Mouse (Mus musculus): ENCODE data around the gene Osbpl3. TPM values are rescaled to one million over a fixed set of nuclear protein-coding genes. Genes with fewer than 3 reads are reported as not detected.

Gene Osbpl3
- polyA plus RNA-seq, 1 experiment from 2014 or later: 9.7 TPM

- DNase-seq (ENCODE audit: low spot score) (no peak), ATAC-seq (ENCODE audit: low read depth) (no peak)
- Histone ChIP-seq H3K4me3 (ENCODE audit: low read depth, low read length) (no peak overlapping the region), H3K4me2 (ENCODE audit: low read depth, low read length) (no peak overlapping the region), H3K27me3 (replicated peaks; ENCODE audit: control insufficient read depth, insufficient read depth, low read length) (no peaks in the 10 kb centered on the region), H3K27ac (replicated peaks; ENCODE audit: low read depth, low read length) (no peak overlapping the region), H3K36me3 (ENCODE audit: control insufficient read depth, insufficient read depth, low read length) (0 out of 2 replicates have a peak, but pooled peaks cover 3% of the 10 kb centered on the region), H3K9me3 (ENCODE audit: control insufficient read depth, low read length) (no peaks in the 10 kb centered on the region), H3K4me1 (ENCODE audit: control insufficient read depth, insufficient read depth, low read length) (no peaks in the 10 kb centered on the region), H3K9ac (ENCODE audit: low read depth, low read length) (no peak overlapping the region)
- 68% methylated on average over 4 of the region's 4 CpGs for WGBS
These were observed 149.4 kb downstream of the Osbpl3 start for GRCm38 (mm10) chr6:50306625-50307024.

GRCm38 (mm10) chr6:50304949-50305491, 151.0 kb downstream of the Osbpl3 start:
- WGBS: 57% methylated on average over 4 of the region's 4 CpGs
- ATAC-seq (ENCODE audit: low read depth): no peak
- H3K4me3 ChIP-seq (ENCODE audit: low read depth, low read length): no peak overlapping the region

GRCm38 (mm10) chr6:50301121-50301520, 154.9 kb downstream of the Osbpl3 start:
- H3K4me2 ChIP-seq (ENCODE audit: low read depth, low read length): no peak overlapping the region

More at GRCm38 (mm10) chr6:50304949-50305491, 151.0 kb downstream of the Osbpl3 start:
- Histone ChIP-seq H3K36me3 (ENCODE audit: control insufficient read depth, insufficient read depth, low read length) (0 out of 2 replicates have a peak, but pooled peaks cover 3% of the 10 kb centered on the region), H3K27me3 (replicated peaks; ENCODE audit: control insufficient read depth, insufficient read depth, low read length) (no peaks in the 10 kb centered on the region), H3K9ac (ENCODE audit: low read depth, low read length) (no peak overlapping the region), H3K27ac (replicated peaks; ENCODE audit: low read depth, low read length) (peak overlapping the region; percentile 39; the same call in 1 of the 2 replicates), H3K4me2 (ENCODE audit: low read depth, low read length) (no peak overlapping the region), H3K9me3 (ENCODE audit: control insufficient read depth, low read length) (no peaks in the 10 kb centered on the region), H3K4me1 (ENCODE audit: control insufficient read depth, insufficient read depth, low read length) (no peaks in the 10 kb centered on the region)
- peak; percentile 77 for DNase-seq (ENCODE audit: low spot score)

GRCm38 (mm10) chr6:50300622-50301021, 155.4 kb downstream of the Osbpl3 start:
- Histone ChIP-seq H3K4me1 (ENCODE audit: control insufficient read depth, insufficient read depth, low read length) (no peaks in the 10 kb centered on the region), H3K4me2 (ENCODE audit: low read depth, low read length) (no peak overlapping the region), H3K9ac (ENCODE audit: low read depth, low read length) (no peak overlapping the region), H3K9me3 (ENCODE audit: control insufficient read depth, low read length) (no peaks in the 10 kb centered on the region), H3K27ac (replicated peaks; ENCODE audit: low read depth, low read length) (no peak overlapping the region), H3K4me3 (ENCODE audit: low read depth, low read length) (no peak overlapping the region), H3K27me3 (replicated peaks; ENCODE audit: control insufficient read depth, insufficient read depth, low read length) (no peaks in the 10 kb centered on the region), H3K36me3 (ENCODE audit: control insufficient read depth, insufficient read depth, low read length) (0 out of 2 replicates have a peak, but pooled peaks cover 3% of the 10 kb centered on the region)
- 67% methylated on average over 6 of the region's 6 CpGs for WGBS
- ATAC-seq (ENCODE audit: low read depth) (no peak), DNase-seq (ENCODE audit: low spot score) (no peak)

More at GRCm38 (mm10) chr6:50301121-50301520, 154.9 kb downstream of the Osbpl3 start:
- no peak for ATAC-seq (ENCODE audit: low read depth)
- DNase-seq (ENCODE audit: low spot score): no peak
- H3K27ac ChIP-seq (replicated peaks; ENCODE audit: low read depth, low read length): no peak overlapping the region
- H3K36me3 ChIP-seq (ENCODE audit: control insufficient read depth, insufficient read depth, low read length): 0 out of 2 replicates have a peak, but pooled peaks cover 3% of the 10 kb centered on the region
- no peak overlapping the region for H3K9ac ChIP-seq (ENCODE audit: low read depth, low read length)
- WGBS: 83% methylated on average over 7 of the region's 7 CpGs
- no peak overlapping the region for H3K4me3 ChIP-seq (ENCODE audit: low read depth, low read length)
- no peaks in the 10 kb centered on the region for H3K9me3 ChIP-seq (ENCODE audit: control insufficient read depth, low read length)
- no peaks in the 10 kb centered on the region for H3K4me1 ChIP-seq (ENCODE audit: control insufficient read depth, insufficient read depth, low read length)
- no peaks in the 10 kb centered on the region for H3K27me3 ChIP-seq (replicated peaks; ENCODE audit: control insufficient read depth, insufficient read depth, low read length)

GRCm38 (mm10) chr6:50299071-50299470, 156.9 kb downstream of the Osbpl3 start:
- DNase-seq (ENCODE audit: low spot score): peak; percentile 11
- WGBS: 59% methylated on average over 7 of the region's 7 CpGs

GRCm38 (mm10) chr6:50297671-50298070, 158.3 kb downstream of the Osbpl3 start:
- ATAC-seq (ENCODE audit: low read depth) (no peak), DNase-seq (ENCODE audit: low spot score) (no peak)
- no peak overlapping the region for H3K9ac ChIP-seq (ENCODE audit: low read depth, low read length)
- H3K4me1 ChIP-seq (ENCODE audit: control insufficient read depth, insufficient read depth, low read length): no peaks in the 10 kb centered on the region
- no peak overlapping the region for H3K27ac ChIP-seq (replicated peaks; ENCODE audit: low read depth, low read length)
- H3K4me2 ChIP-seq (ENCODE audit: low read depth, low read length): no peak overlapping the region
- H3K36me3 ChIP-seq (ENCODE audit: control insufficient read depth, insufficient read depth, low read length): 0 out of 2 replicates have a peak, but pooled peaks cover 3% of the 10 kb centered on the region
- H3K9me3 ChIP-seq (ENCODE audit: control insufficient read depth, low read length): no peaks in the 10 kb centered on the region
- 84% methylated on average over 9 of the region's 9 CpGs for WGBS
- H3K27me3 ChIP-seq (replicated peaks; ENCODE audit: control insufficient read depth, insufficient read depth, low read length): no peaks in the 10 kb centered on the region
- no peak overlapping the region for H3K4me3 ChIP-seq (ENCODE audit: low read depth, low read length)

More at GRCm38 (mm10) chr6:50299071-50299470, 156.9 kb downstream of the Osbpl3 start:
- Histone ChIP-seq H3K9me3 (ENCODE audit: control insufficient read depth, low read length) (no peaks in the 10 kb centered on the region), H3K27ac (replicated peaks; ENCODE audit: low read depth, low read length) (no peak overlapping the region), H3K4me3 (ENCODE audit: low read depth, low read length) (no peak overlapping the region), H3K4me1 (ENCODE audit: control insufficient read depth, insufficient read depth, low read length) (no peaks in the 10 kb centered on the region), H3K4me2 (ENCODE audit: low read depth, low read length) (no peak overlapping the region), H3K27me3 (replicated peaks; ENCODE audit: control insufficient read depth, insufficient read depth, low read length) (no peaks in the 10 kb centered on the region), H3K36me3 (ENCODE audit: control insufficient read depth, insufficient read depth, low read length) (0 out of 2 replicates have a peak, but pooled peaks cover 3% of the 10 kb centered on the region), H3K9ac (ENCODE audit: low read depth, low read length) (no peak overlapping the region)
- ATAC-seq (ENCODE audit: low read depth): no peak

GRCm38 (mm10) chr6:50295136-50295535, 160.9 kb downstream of the Osbpl3 start:
- no peak for ATAC-seq (ENCODE audit: low read depth)
- Histone ChIP-seq H3K27me3 (replicated peaks; ENCODE audit: control insufficient read depth, insufficient read depth, low read length) (no peaks in the 10 kb centered on the region), H3K27ac (replicated peaks; ENCODE audit: low read depth, low read length) (no peak overlapping the region)

GRCm38 (mm10) chr6:50294128-50294527, 161.9 kb downstream of the Osbpl3 start:
- H3K36me3 ChIP-seq (ENCODE audit: control insufficient read depth, insufficient read depth, low read length): no peaks in the 10 kb centered on the region
- no peaks in the 10 kb centered on the region for H3K9me3 ChIP-seq (ENCODE audit: control insufficient read depth, low read length)
- ATAC-seq (ENCODE audit: low read depth) (peak; percentile 18; the same call in 1 of the 2 replicates), DNase-seq (ENCODE audit: low spot score) (peak; percentile 93)
- no peaks in the 10 kb centered on the region for H3K27me3 ChIP-seq (replicated peaks; ENCODE audit: control insufficient read depth, insufficient read depth, low read length)
- H3K4me2 ChIP-seq (ENCODE audit: low read depth, low read length): no peak overlapping the region
- no peaks in the 10 kb centered on the region for H3K4me1 ChIP-seq (ENCODE audit: control insufficient read depth, insufficient read depth, low read length)
- H3K4me3 ChIP-seq (ENCODE audit: low read depth, low read length): no peak overlapping the region
- no peak overlapping the region for H3K27ac ChIP-seq (replicated peaks; ENCODE audit: low read depth, low read length)
- no peak overlapping the region for H3K9ac ChIP-seq (ENCODE audit: low read depth, low read length)
- 52% methylated on average over 1 of the region's 1 CpGs for WGBS

More at GRCm38 (mm10) chr6:50295136-50295535, 160.9 kb downstream of the Osbpl3 start:
- WGBS: 64% methylated on average over 10 of the region's 10 CpGs
- no peaks in the 10 kb centered on the region for H3K36me3 ChIP-seq (ENCODE audit: control insufficient read depth, insufficient read depth, low read length)
- H3K9me3 ChIP-seq (ENCODE audit: control insufficient read depth, low read length): no peaks in the 10 kb centered on the region
- no peak overlapping the region for H3K4me2 ChIP-seq (ENCODE audit: low read depth, low read length)
- H3K4me1 ChIP-seq (ENCODE audit: control insufficient read depth, insufficient read depth, low read length): no peaks in the 10 kb centered on the region
- no peak overlapping the region for H3K4me3 ChIP-seq (ENCODE audit: low read depth, low read length)
- DNase-seq (ENCODE audit: low spot score): no peak
- no peak overlapping the region for H3K9ac ChIP-seq (ENCODE audit: low read depth, low read length)

- no peak for DNase-seq (ENCODE audit: low spot score)
- Histone ChIP-seq H3K4me1 (ENCODE audit: control insufficient read depth, insufficient read depth, low read length) (no peaks in the 10 kb centered on the region), H3K4me3 (ENCODE audit: low read depth, low read length) (no peak overlapping the region), H3K4me2 (ENCODE audit: low read depth, low read length) (no peak overlapping the region), H3K27me3 (replicated peaks; ENCODE audit: control insufficient read depth, insufficient read depth, low read length) (no peaks in the 10 kb centered on the region), H3K36me3 (ENCODE audit: control insufficient read depth, insufficient read depth, low read length) (no peaks in the 10 kb centered on the region), H3K27ac (replicated peaks; ENCODE audit: low read depth, low read length) (no peak overlapping the region), H3K9me3 (ENCODE audit: control insufficient read depth, low read length) (no peaks in the 10 kb centered on the region), H3K9ac (ENCODE audit: low read depth, low read length) (no peak overlapping the region)
- no peak for ATAC-seq (ENCODE audit: low read depth)
- 86% methylated on average over 4 of the region's 4 CpGs for WGBS
These were observed 164.4 kb downstream of the Osbpl3 start for GRCm38 (mm10) chr6:50291650-50292049.
